Mouse (Mus musculus) cerebellum, adult 9-11 months (tissue): Measurements from ENCODE around the gene Sqstm1.

Source experiments
- DNase-seq: peaks from one replicate; pipeline ENCODE4 v3.0.0; 2022

Sqstm1 gene

GRCm38 (mm10) chr11:50210505-50211151 lies at the start of gene Sqstm1, which contains the start of gene Mgat4b:
Gene Sqstm1 (minus strand): TSS chr11:50210827.
Gene Mgat4b (plus strand): TSS chr11:50210890.
- DNase-seq: peak; percentile 84

- no peak for DNase-seq
These were observed 47.7 kb upstream of the Sqstm1 start for GRCm38 (mm10) chr11:50258310-50258709.

GRCm38 (mm10) chr11:50256615-50257014 lies 46.0 kb upstream of the Sqstm1 start:
- DNase-seq: no peak

GRCm38 (mm10) chr11:50254010-50254580 lies 43.5 kb upstream of the Sqstm1 start:
- DNase-seq: peak; percentile 68

GRCm38 (mm10) chr11:50253393-50253792 lies 42.8 kb upstream of the Sqstm1 start:
- DNase-seq: no peak

- no peak for DNase-seq
These were observed 42.1 kb upstream of the Sqstm1 start for GRCm38 (mm10) chr11:50252684-50253265.

GRCm38 (mm10) chr11:50252166-50252565 lies 41.5 kb upstream of the Sqstm1 start:
- no peak for DNase-seq

- DNase-seq: no peak
These were observed 38.0 kb upstream of the Sqstm1 start for GRCm38 (mm10) chr11:50248473-50249171.

GRCm38 (mm10) chr11:50245269-50245668 lies 34.6 kb upstream of the Sqstm1 start:
- DNase-seq: no peak

- no peak for DNase-seq
These were observed 33.3 kb upstream of the Sqstm1 start for GRCm38 (mm10) chr11:50243926-50244325.

GRCm38 (mm10) chr11:50240235-50240911 lies 29.7 kb upstream of the Sqstm1 start:
- DNase-seq: no peak

GRCm38 (mm10) chr11:50238821-50239791 lies 28.5 kb upstream of the Sqstm1 start:
- DNase-seq: no peak

- no peak for DNase-seq
These were observed 27.7 kb upstream of the Sqstm1 start, which contains the start of gene Ltc4s for GRCm38 (mm10) chr11:50238324-50238723. Gene Ltc4s (minus strand): TSS chr11:50238616.

- DNase-seq: no peak
These were observed 26.6 kb upstream of the Sqstm1 start for GRCm38 (mm10) chr11:50236937-50237835.

- peak; percentile 82 for DNase-seq
These were observed 25.9 kb upstream of the Sqstm1 start for GRCm38 (mm10) chr11:50236540-50236936.

GRCm38 (mm10) chr11:50234606-50235005 lies 24.0 kb upstream of the Sqstm1 start:
- DNase-seq: no peak

- peak; percentile 37 for DNase-seq
These were observed 23.4 kb upstream of the Sqstm1 start for GRCm38 (mm10) chr11:50233993-50234392.

- DNase-seq: peak; percentile 48
These were observed 22.4 kb upstream of the Sqstm1 start for GRCm38 (mm10) chr11:50233022-50233421.

GRCm38 (mm10) chr11:50231411-50231810 lies 20.8 kb upstream of the Sqstm1 start:
- DNase-seq: peak; percentile 77

- peak; percentile 65 for DNase-seq
These were observed 20.1 kb upstream of the Sqstm1 start for GRCm38 (mm10) chr11:50230481-50231304.
